Mouse (Mus musculus): ENCODE results near the gene Rpl36al.
A peak's percentile ranks its signal among the peaks of the same experiment; 100 is the strongest.

- TF ChIP-seq CTCF (IDR thresholded peaks at IDR 0.05; ENCODE audit: extremely low read depth, insufficient read depth, low read length) (peak; percentile 32; the same call in 1 of the 2 replicates), POLR2A (IDR thresholded peaks at IDR 0.05; ENCODE audit: extremely low read depth, insufficient read depth, low read length) (no peak)
Observed at GRCm38 (mm10) chr12:69211057-69211456, 27.2 kb upstream of the Rpl36al start.

Data from cortical plate, adult 2 months (tissue).